Comparison of ENCODE assay signal across 9 mouse cellular contexts in genomic region chr5:139388694-139389675, GRCm38 (mm10). TPM values are rescaled to one million over a fixed set of nuclear protein-coding genes. Genes with fewer than 3 reads are reported as not detected.
DNase-seq lines count a peak whose midpoint lies in the region; ATAC-seq and TF ChIP-seq lines count a peak whose summit lies in the region.
"Had no signal": no experiment of that assay in that cellular context is flagged by ENCODE, and none has a peak within 500 bp of the region (broad histone marks: within the 10 kb centered on the region; RNA-seq: fewer than 3 reads in every experiment).

No protein-coding gene starts in this region.

- ATAC-seq in G1E (ENCODE audit: extremely low read depth, insufficient number of reproducible peaks, low FRiP score, poor library complexity, severe bottlenecking): peak; percentile 62
- no peak for ATAC-seq in forebrain, embryonic 11.5 days (replicated peaks; ENCODE audit: low FRiP score)
- no peak for ATAC-seq in midbrain, embryonic 14.5 days (ENCODE audit: low FRiP score, low TSS enrichment)

- intact Hi-C loops in heart, adult 2 months (cut with DNase I): loop anchor here (10.0 kb wide), 1 partner anchor 406 kb away; the partner anchor contains the start of gene Mafk

- no peak overlapping the region for H3K4me2 ChIP-seq in forebrain, embryonic 11.5 days (ENCODE audit: low read depth, low read length, severe bottlenecking)
- H3K4me2 ChIP-seq in midbrain, embryonic 14.5 days (ENCODE audit: low read length): no peak overlapping the region

- DNase-seq in heart, adult 2 months: no peak
- DNase-seq in heart, adult 9 months (ENCODE audit: low spot score in 2 of 2): no peak
- DNase-seq in G1E (ENCODE audit: low spot score): no peak
- no peak for DNase-seq in forebrain, embryonic 11.5 days (ENCODE audit: low spot score)
- peak; percentile 73 to 77 for DNase-seq in layer of hippocampus, postnatal 10 days (ENCODE audit: low spot score in 2 of 2)
- DNase-seq in midbrain, embryonic 14.5 days: no peak
- no peak for DNase-seq in adrenal gland, postnatal 4 days (ENCODE audit: low spot score in 2 of 2)
- no peak for DNase-seq in ovary, adult 18-20 months (ENCODE audit: low spot score)

- H3K9ac ChIP-seq in heart, adult 2 months (ENCODE audit: low read depth, low read length): peak overlapping the region; percentile 41
- no peak overlapping the region for H3K9ac ChIP-seq in forebrain, embryonic 11.5 days (ENCODE audit: low read length)
- no peak overlapping the region for H3K9ac ChIP-seq in midbrain, embryonic 14.5 days (replicated peaks; ENCODE audit: low read length)

- no peaks in the 10 kb centered on the region for H3K9me3 ChIP-seq in G1E (replicated peaks)
- no peaks in the 10 kb centered on the region for H3K9me3 ChIP-seq in forebrain, embryonic 11.5 days (ENCODE audit: control insufficient read depth, low read length)
- H3K9me3 ChIP-seq in midbrain, embryonic 14.5 days (ENCODE audit: control insufficient read depth, low read length): no peaks in the 10 kb centered on the region

- TF ChIP-seq CTCF in heart, adult 2 months (IDR thresholded peaks at IDR 0.05): no peak
- no peak for TF ChIP-seq CTCF in G1E (IDR thresholded peaks at IDR 0.05; ENCODE audit: low read depth, low read length)

- TF ChIP-seq POLR2A in heart, adult 2 months (IDR thresholded peaks at IDR 0.05; ENCODE audit: insufficient read depth, low read depth, low read length): no peak

- no peaks in the 10 kb centered on the region for H3K27me3 ChIP-seq in heart, adult 2 months (ENCODE audit: control insufficient read depth, insufficient read depth, low read length)
- H3K27me3 ChIP-seq in G1E (ENCODE audit: insufficient read depth, low read length): no peaks in the 10 kb centered on the region
- no peaks in the 10 kb centered on the region for H3K27me3 ChIP-seq in forebrain, embryonic 11.5 days (ENCODE audit: control insufficient read depth, insufficient read depth, low read length)
- H3K27me3 ChIP-seq in midbrain, embryonic 14.5 days (ENCODE audit: control insufficient read depth, insufficient read depth, low read length): no peaks in the 10 kb centered on the region

- 37% methylated on average over 17 of the region's 17 CpGs for WGBS in heart, adult 2 months
- WGBS in forebrain, embryonic 11.5 days: 79% methylated on average over 17 of the region's 17 CpGs
- WGBS in midbrain, embryonic 14.5 days: 80% methylated on average over 17 of the region's 17 CpGs

- 0 out of 2 replicates have a peak, but pooled peaks have one; percentile 2 for TF ChIP-seq EP300 in heart, adult 2 months (IDR thresholded peaks at IDR 0.05; ENCODE audit: insufficient read depth, low read depth, low read length)

- peaks cover 6% of the 10 kb centered on the region; the same call in 1 of the 2 replicates for H3K36me3 ChIP-seq in heart, adult 2 months (ENCODE audit: control insufficient read depth, insufficient read depth, low read length)
- H3K36me3 ChIP-seq in G1E (replicated peaks): peaks cover 96% of the 10 kb centered on the region
- H3K36me3 ChIP-seq in forebrain, embryonic 11.5 days (ENCODE audit: control insufficient read depth, insufficient read depth, low read length): no peaks in the 10 kb centered on the region
- no peaks in the 10 kb centered on the region for H3K36me3 ChIP-seq in midbrain, embryonic 14.5 days (ENCODE audit: control insufficient read depth, insufficient read depth, low read length)

- H3K4me3 ChIP-seq in heart, adult 2 months: no peak overlapping the region; the same call in 1 of the 2 replicates
- peak overlapping the region; percentile 66; the same call in 1 of the 2 replicates for H3K4me3 ChIP-seq in G1E (ENCODE audit: low read depth, low read length)
- no peak overlapping the region for H3K4me3 ChIP-seq in forebrain, embryonic 11.5 days (ENCODE audit: low read depth, low read length)
- no peak overlapping the region for H3K4me3 ChIP-seq in midbrain, embryonic 14.5 days (replicated peaks; ENCODE audit: low read depth, low read length)

- peaks cover 5% of the 10 kb centered on the region; the same call in 1 of the 2 replicates for H3K79me2 ChIP-seq in heart, adult 2 months (replicated peaks; ENCODE audit: control insufficient read depth, insufficient read depth, low read length)

- peaks cover 64% of the 10 kb centered on the region for H3K4me1 ChIP-seq in heart, adult 2 months (ENCODE audit: control insufficient read depth, insufficient read depth, low read length)
- peaks cover 97% of the 10 kb centered on the region for H3K4me1 ChIP-seq in G1E (ENCODE audit: insufficient read depth, low read depth, low read length)
- no peaks in the 10 kb centered on the region for H3K4me1 ChIP-seq in forebrain, embryonic 11.5 days (replicated peaks; ENCODE audit: control insufficient read depth, insufficient read depth, low read length)
- no peaks in the 10 kb centered on the region for H3K4me1 ChIP-seq in midbrain, embryonic 14.5 days (ENCODE audit: control insufficient read depth, insufficient read depth, low read length)

- peak overlapping the region; percentile 91 for H3K27ac ChIP-seq in heart, adult 2 months
- H3K27ac ChIP-seq in forebrain, embryonic 11.5 days (ENCODE audit: low read depth, low read length): peak overlapping the region; percentile 59; the same call in 1 of the 2 replicates
- 0 out of 2 replicates have a peak overlapping the region, but pooled peaks have one; percentile 49 for H3K27ac ChIP-seq in midbrain, embryonic 14.5 days (replicated peaks; ENCODE audit: low read depth, low read length)

RNA-seq across cellular contexts. Expression of gene Gpr146, which starts 11.5 kb away (rescaled TPM):
- total RNA-seq in heart, adult 2 months (2021): 10 to 100 TPM; 42.9 to 56.6 TPM
- polyA plus RNA-seq in heart, adult 2 months (2012; rRNA removed): 62.4 and 77.0 TPM in 2 replicates
- total RNA-seq in G1E (2014; fragmentation: Nextera tagmentation) (34.2 and 36.5 TPM in 2 replicates), G1E (2017) (26.8 and 27.4 TPM in 2 replicates)
- polyA plus RNA-seq in G1E (2012): 18.1 and 21.3 TPM in 2 replicates
- 1.8 and 1.9 TPM in 2 replicates for polyA plus RNA-seq in forebrain, embryonic 11.5 days (2014; fragmentation: Nextera tagmentation; extraction: Ambion mirVana)
- total RNA-seq in layer of hippocampus, postnatal 10 days (2021): 1 to 10 TPM; 6.8 to 7.8 TPM
- 1.2 and 1.8 TPM in 2 replicates for polyA plus RNA-seq in midbrain, embryonic 14.5 days (2014; fragmentation: Nextera tagmentation; extraction: Ambion mirVana)
- 10 to 100 TPM; 10.4 to 10.7 TPM for total RNA-seq in adrenal gland, postnatal 4 days (2021)

RNA-seq across cellular contexts. Expression of gene C130050O18Rik, which starts 16.1 kb away (rescaled TPM):
- total RNA-seq in heart, adult 2 months (2021): 1 to 10 TPM in 1 of 2 experiments, under 1 TPM in 1; 0.68 to 1.1 TPM
- polyA plus RNA-seq in heart, adult 2 months (2012; rRNA removed): 0.98 and 1.1 TPM in 2 replicates
- total RNA-seq in G1E (2014; fragmentation: Nextera tagmentation): 0.83 TPM in 1 of 2 replicates, not detected in the other
- 0.06 and 0.33 TPM in 2 replicates for total RNA-seq in G1E (2017)
- polyA plus RNA-seq in G1E (2012): 0.03 and 0.07 TPM in 2 replicates
- polyA plus RNA-seq in forebrain, embryonic 11.5 days (2014; fragmentation: Nextera tagmentation; extraction: Ambion mirVana): 0.17 and 0.23 TPM in 2 replicates
- under 1 TPM; 0.22 to 0.32 TPM for total RNA-seq in layer of hippocampus, postnatal 10 days (2021)
- 0.29 and 0.58 TPM in 2 replicates for polyA plus RNA-seq in midbrain, embryonic 14.5 days (2014; fragmentation: Nextera tagmentation; extraction: Ambion mirVana)
- under 1 TPM; 0.48 to 0.93 TPM for total RNA-seq in adrenal gland, postnatal 4 days (2021)

RNA-seq across cellular contexts. Expression of gene Gper1, which starts 34.0 kb away (rescaled TPM):
- 1 to 10 TPM; 1.4 to 1.5 TPM for total RNA-seq in heart, adult 2 months (2021)
- polyA plus RNA-seq in heart, adult 2 months (2012; rRNA removed): 2.0 and 4.9 TPM in 2 replicates
- total RNA-seq in G1E (2014; fragmentation: Nextera tagmentation): not detected in 2 replicates
- total RNA-seq in G1E (2017): not detected in 2 replicates
- polyA plus RNA-seq in G1E (2012): not detected in 2 replicates
- polyA plus RNA-seq in forebrain, embryonic 11.5 days (2014; fragmentation: Nextera tagmentation; extraction: Ambion mirVana): 1.7 and 1.9 TPM in 2 replicates
- 1 to 10 TPM; 3.7 to 3.8 TPM for total RNA-seq in layer of hippocampus, postnatal 10 days (2021)
- 9.2 and 9.6 TPM in 2 replicates for polyA plus RNA-seq in midbrain, embryonic 14.5 days (2014; fragmentation: Nextera tagmentation; extraction: Ambion mirVana)
- 1 to 10 TPM; 6.0 to 7.4 TPM for total RNA-seq in adrenal gland, postnatal 4 days (2021)
- total RNA-seq: hematopoietic stem cell, adult 5-6 weeks had no signal

RNA-seq across cellular contexts. Expression of gene Cyp2w1, which starts 36.6 kb away (rescaled TPM):
- total RNA-seq in heart, adult 2 months (2021): not detected
- not detected in 2 replicates for polyA plus RNA-seq in heart, adult 2 months (2012; rRNA removed)
- total RNA-seq in G1E (2014; fragmentation: Nextera tagmentation): not detected in 2 replicates
- total RNA-seq in G1E (2017): not detected in 2 replicates
- polyA plus RNA-seq in G1E (2012): not detected in 2 replicates
- polyA plus RNA-seq in forebrain, embryonic 11.5 days (2014; fragmentation: Nextera tagmentation; extraction: Ambion mirVana): not detected in 2 replicates
- total RNA-seq in layer of hippocampus, postnatal 10 days (2021): not detected
- polyA plus RNA-seq in midbrain, embryonic 14.5 days (2014; fragmentation: Nextera tagmentation; extraction: Ambion mirVana): not detected in 2 replicates
- total RNA-seq in adrenal gland, postnatal 4 days (2021): not detected
- total RNA-seq: hematopoietic stem cell, adult 5-6 weeks had no signal

RNA-seq across cellular contexts. Expression of gene Cox19, which starts 37.8 kb away (rescaled TPM):
- 10 to 100 TPM; 82.8 to 94.8 TPM for total RNA-seq in heart, adult 2 months (2021)
- 110 and 112 TPM in 2 replicates for polyA plus RNA-seq in heart, adult 2 months (2012; rRNA removed)
- total RNA-seq in G1E (2014; fragmentation: Nextera tagmentation) (4.8 and 10.0 TPM in 2 replicates), G1E (2017) (40.8 and 41.0 TPM in 2 replicates)
- 35.7 and 37.7 TPM in 2 replicates for polyA plus RNA-seq in G1E (2012)
- polyA plus RNA-seq in forebrain, embryonic 11.5 days (2014; fragmentation: Nextera tagmentation; extraction: Ambion mirVana): 103 and 130 TPM in 2 replicates
- 10 to 100 TPM; 74.9 to 79.5 TPM for total RNA-seq in layer of hippocampus, postnatal 10 days (2021)
- polyA plus RNA-seq in midbrain, embryonic 14.5 days (2014; fragmentation: Nextera tagmentation; extraction: Ambion mirVana): 129 and 130 TPM in 2 replicates
- 10 to 100 TPM; 62.9 to 65.6 TPM for total RNA-seq in adrenal gland, postnatal 4 days (2021)

Comparison
In these comparisons a context has a peak if more than half of its experiments do, and no peak if none do; other contexts are left out.
1. DNase-seq: peak in layer of hippocampus, postnatal 10 days (2 of 2); none in heart, adult 2 months (0 of 2), heart, adult 9 months (0 of 2), G1E (single experiment), forebrain, embryonic 11.5 days (single experiment), midbrain, embryonic 14.5 days (single experiment), adrenal gland, postnatal 4 days (0 of 2) and ovary, adult 18-20 months (single experiment).
2. Peak in every context shown above with its lines, with median percentiles within 50 percentile points of each other: H3K27ac ChIP-seq.